Mouse (Mus musculus): ENCODE results near the gene Dbndd2. TPM values are rescaled to one million over a fixed set of nuclear protein-coding genes. Genes with fewer than 3 reads are reported as not detected.
A peak's percentile ranks its signal among the peaks of the same experiment; 100 is the strongest.

The Dbndd2 gene
- polyA plus RNA-seq, 2 experiments = 4.0 to 5.8 TPM

DNA sequence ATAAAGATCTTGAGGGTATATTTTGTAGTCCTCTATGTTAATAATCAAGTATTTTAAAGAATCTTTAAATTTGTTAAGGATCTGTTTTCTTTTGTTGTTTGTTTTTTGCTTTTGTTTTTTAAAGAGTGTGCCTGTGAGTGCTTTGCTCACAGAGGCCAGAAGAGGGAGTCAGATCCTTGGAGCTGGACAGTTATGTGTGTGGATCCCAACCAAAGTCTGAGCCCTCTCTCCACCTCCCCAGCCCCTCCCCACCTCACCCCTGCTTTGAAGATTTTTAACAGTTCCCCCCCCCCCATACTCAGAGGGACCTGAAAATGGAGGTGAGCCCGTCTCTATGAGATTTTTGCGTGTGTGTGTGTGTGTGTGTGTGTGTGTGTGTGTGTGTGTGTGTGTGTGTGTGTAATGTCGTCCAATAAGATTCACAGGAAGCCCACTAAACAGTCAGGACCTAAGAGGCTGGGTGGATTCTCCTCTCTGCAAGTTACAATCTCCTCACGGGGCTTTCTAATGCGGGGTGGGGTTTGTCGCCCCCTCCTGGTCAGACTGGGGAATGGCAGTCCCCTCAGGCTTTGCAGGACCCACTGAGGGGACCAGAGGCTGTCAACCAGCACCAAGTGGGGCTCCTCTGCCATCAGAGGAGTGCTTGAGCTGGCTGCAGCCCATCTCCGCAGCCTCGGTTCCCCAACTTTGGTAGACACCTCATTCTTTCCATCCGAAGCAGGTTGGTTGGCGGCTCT, 31.7 kb downstream of the Dbndd2 start:
- Histone ChIP-seq H3K4me1 (replicated peaks; ENCODE audit: control insufficient read depth in 2 of 2, insufficient read depth in 2 of 2, low read length in 1 of 2) (peaks cover 0 to 5% of the 10 kb centered on the region in 2 experiments; a peak in 2 of 4 replicates), H3K4me2 (ENCODE audit: low read depth) (no peak overlapping the region), H3K36me3 (replicated peaks; ENCODE audit: control insufficient read depth, insufficient read depth, low read depth) (no peaks in the 10 kb centered on the region), H3K27me3 (ENCODE audit: control insufficient read depth, insufficient read depth, low read length) (no peaks in the 10 kb centered on the region), H3K4me3 (ENCODE audit: insufficient read depth in 1 of 2, low read depth in 2 of 2, low read length in 2 of 2) (no peak overlapping the region), H3K9me3 (ENCODE audit: control insufficient read depth, low read length) (no peaks in the 10 kb centered on the region), H3K27ac (no peak overlapping the region), H3K9ac (replicated peaks) (no peak overlapping the region)
- WGBS (ENCODE audit: insufficient replicate concordance) = 27% methylated on average over 9 of the region's 10 CpGs
- DNase-seq (ENCODE audit: low read depth in 3 of 3, low spot score in 3 of 3) (no peak), ATAC-seq (ENCODE audit: insufficient read depth) (no peak)
- TF ChIP-seq EP300 (IDR thresholded peaks at IDR 0.05; ENCODE audit: low read depth) (no peak), CTCF (IDR thresholded peaks at IDR 0.05; ENCODE audit: low read depth) (peak; percentile 94)

DNA sequence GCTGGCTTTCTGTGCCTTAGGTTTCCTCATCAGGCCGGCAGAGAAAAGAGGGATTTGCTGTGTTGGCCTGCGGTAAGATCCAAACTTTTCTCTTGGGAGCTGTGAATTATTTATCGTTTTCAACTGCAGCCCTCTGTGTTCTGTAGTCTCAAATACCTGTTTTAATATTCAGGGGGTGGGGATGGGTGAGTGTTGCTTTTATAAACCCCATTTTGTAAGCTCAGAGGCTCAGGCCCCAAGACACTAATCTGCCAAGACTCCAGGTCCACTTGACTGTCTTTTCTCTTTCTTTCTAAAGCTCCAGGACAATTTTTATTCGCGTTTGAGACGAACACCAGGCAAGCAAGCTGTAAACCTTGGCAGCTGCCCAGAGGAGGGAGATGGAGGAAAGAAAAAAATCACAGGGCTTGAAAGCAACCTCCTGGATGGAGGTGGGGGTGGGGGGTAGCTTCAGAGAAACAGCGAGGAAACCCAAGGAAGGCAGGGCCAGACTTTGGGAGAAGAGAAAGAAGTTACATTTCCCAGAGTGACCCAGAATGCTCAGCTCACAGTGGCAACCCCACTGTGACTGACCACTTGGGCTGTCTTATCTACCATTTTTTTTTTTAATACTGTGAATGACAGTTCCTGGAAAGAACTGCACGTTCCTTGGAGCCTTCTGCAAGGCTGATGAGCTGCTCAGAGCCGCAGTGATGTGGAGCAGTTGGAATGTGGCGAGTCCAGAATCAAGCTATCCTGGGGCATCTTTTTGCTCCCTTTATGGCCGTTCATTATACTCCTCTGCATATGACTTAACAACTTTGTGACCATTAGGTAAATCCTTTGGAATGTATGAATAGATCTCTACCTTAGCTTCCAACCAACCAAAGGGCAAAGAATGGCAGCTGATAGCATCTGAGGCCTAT, 32.6 kb downstream of the Dbndd2 start:
- no peak overlapping the region for H3K9ac ChIP-seq (replicated peaks)
- no peaks in the 10 kb centered on the region; a peak in 1 of 4 replicates for H3K4me1 ChIP-seq (replicated peaks; ENCODE audit: control insufficient read depth in 2 of 2, insufficient read depth in 2 of 2, low read length in 1 of 2)
- TF ChIP-seq CTCF (IDR thresholded peaks at IDR 0.05; ENCODE audit: low read depth) = no peak
- no peak for TF ChIP-seq EP300 (IDR thresholded peaks at IDR 0.05; ENCODE audit: low read depth)
- H3K27me3 ChIP-seq (ENCODE audit: control insufficient read depth, insufficient read depth, low read length) = no peaks in the 10 kb centered on the region
- 41% methylated on average over 11 of the region's 11 CpGs for WGBS (ENCODE audit: insufficient replicate concordance)
- no peak overlapping the region for H3K27ac ChIP-seq
- DNase-seq (ENCODE audit: low read depth in 3 of 3, low spot score in 3 of 3) (no peak), ATAC-seq (ENCODE audit: insufficient read depth) (no peak)
- H3K4me2 ChIP-seq (ENCODE audit: low read depth) = no peak overlapping the region
- no peak overlapping the region for H3K4me3 ChIP-seq (ENCODE audit: insufficient read depth in 1 of 2, low read depth in 2 of 2, low read length in 2 of 2)
- H3K36me3 ChIP-seq (replicated peaks; ENCODE audit: control insufficient read depth, insufficient read depth, low read depth) = no peaks in the 10 kb centered on the region
- no peaks in the 10 kb centered on the region for H3K9me3 ChIP-seq (ENCODE audit: control insufficient read depth, low read length)

DNA sequence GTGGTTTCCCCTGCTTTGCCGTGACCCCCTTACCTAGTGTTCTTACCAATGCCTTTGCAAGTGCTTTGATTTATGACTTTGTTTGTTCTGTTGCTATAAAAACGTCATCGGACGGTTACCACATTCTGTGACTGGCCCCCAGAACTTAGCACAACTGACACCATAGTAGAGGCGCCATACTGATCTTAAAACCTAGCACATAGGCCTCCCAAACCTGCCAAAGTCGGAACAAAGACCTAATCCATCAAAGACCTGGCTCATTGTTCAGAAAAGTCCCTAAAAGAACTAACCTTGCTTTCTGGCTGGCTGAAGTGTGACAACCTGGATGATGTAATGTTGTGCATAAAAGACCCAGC, 33.2 kb downstream of the Dbndd2 start:
- Histone ChIP-seq H3K4me3 (ENCODE audit: insufficient read depth in 1 of 2, low read depth in 2 of 2, low read length in 2 of 2) (no peak overlapping the region), H3K4me1 (replicated peaks; ENCODE audit: control insufficient read depth in 2 of 2, insufficient read depth in 2 of 2, low read length in 1 of 2) (no peaks in the 10 kb centered on the region; a peak in 1 of 4 replicates), H3K4me2 (ENCODE audit: low read depth) (no peak overlapping the region), H3K9ac (replicated peaks) (no peak overlapping the region), H3K36me3 (replicated peaks; ENCODE audit: control insufficient read depth, insufficient read depth, low read depth) (no peaks in the 10 kb centered on the region), H3K27me3 (ENCODE audit: control insufficient read depth, insufficient read depth, low read length) (no peaks in the 10 kb centered on the region), H3K9me3 (ENCODE audit: control insufficient read depth, low read length) (no peaks in the 10 kb centered on the region), H3K27ac (no peak overlapping the region)
- DNase-seq (ENCODE audit: low read depth in 3 of 3, low spot score in 3 of 3) = no peak
- ATAC-seq (ENCODE audit: insufficient read depth) = no peak
- no peak for TF ChIP-seq CTCF (IDR thresholded peaks at IDR 0.05; ENCODE audit: low read depth)
- no peak for TF ChIP-seq EP300 (IDR thresholded peaks at IDR 0.05; ENCODE audit: low read depth)
- 36% methylated on average over 6 of the region's 6 CpGs for WGBS (ENCODE audit: insufficient replicate concordance)

DNA sequence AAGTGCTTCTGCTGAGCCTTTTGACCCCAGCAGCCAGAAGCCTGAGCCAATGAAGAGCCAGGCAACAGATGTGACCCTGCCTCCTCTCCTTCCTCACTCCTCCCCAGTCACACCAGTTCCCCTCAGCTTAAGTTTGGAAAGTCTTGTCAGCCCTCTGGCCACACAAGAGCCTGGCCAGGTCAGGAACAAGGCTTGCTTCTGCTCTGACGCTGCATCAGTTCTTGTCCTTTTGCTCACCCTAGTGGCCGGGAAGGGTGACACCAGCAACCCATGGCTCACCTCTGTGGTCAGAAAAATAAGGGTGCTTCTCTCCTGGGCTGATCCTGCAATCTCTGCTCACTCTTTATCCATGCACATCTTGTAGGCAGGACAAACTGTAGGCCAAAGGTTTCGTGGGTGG, 34.9 kb downstream of the Dbndd2 start:
- ATAC-seq (ENCODE audit: insufficient read depth) (0 out of 2 replicates have a peak, but pooled peaks have one; percentile 21), DNase-seq (ENCODE audit: low read depth in 3 of 3, low spot score in 3 of 3) (no peak)
- Histone ChIP-seq H3K4me3 (ENCODE audit: insufficient read depth in 1 of 2, low read depth in 2 of 2, low read length in 2 of 2) (no peak overlapping the region), H3K4me2 (ENCODE audit: low read depth) (no peak overlapping the region), H3K27me3 (ENCODE audit: control insufficient read depth, insufficient read depth, low read length) (no peaks in the 10 kb centered on the region), H3K9me3 (ENCODE audit: control insufficient read depth, low read length) (no peaks in the 10 kb centered on the region), H3K36me3 (replicated peaks; ENCODE audit: control insufficient read depth, insufficient read depth, low read depth) (no peaks in the 10 kb centered on the region), H3K4me1 (replicated peaks; ENCODE audit: control insufficient read depth in 2 of 2, insufficient read depth in 2 of 2, low read length in 1 of 2) (no peaks in the 10 kb centered on the region; a peak in 1 of 4 replicates), H3K27ac (no peak overlapping the region), H3K9ac (replicated peaks) (no peak overlapping the region)
- TF ChIP-seq CTCF (IDR thresholded peaks at IDR 0.05; ENCODE audit: low read depth) (peak; percentile 78), EP300 (IDR thresholded peaks at IDR 0.05; ENCODE audit: low read depth) (no peak)
- WGBS (ENCODE audit: insufficient replicate concordance) = 7% methylated on average over 3 of the region's 3 CpGs

DNA sequence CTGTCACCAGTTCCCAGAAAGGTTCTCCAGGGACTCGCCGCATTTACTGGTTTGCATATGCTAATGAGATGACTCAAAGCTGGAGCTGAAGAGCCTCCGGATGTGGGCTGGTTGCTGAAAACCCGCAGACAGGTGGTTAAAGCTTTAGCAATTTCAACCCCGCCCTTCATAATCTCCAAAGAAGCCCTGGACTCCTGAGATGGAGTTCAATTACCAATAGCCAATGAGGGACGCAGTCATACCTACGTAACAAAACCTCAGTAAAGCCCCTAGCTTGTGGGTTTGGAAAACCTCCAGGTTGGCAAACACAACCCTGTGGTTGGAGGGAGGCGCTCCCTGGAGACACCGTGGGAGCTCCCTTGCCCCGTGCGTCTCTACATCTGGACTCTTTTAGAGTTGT, 35.9 kb downstream of the Dbndd2 start:
- Histone ChIP-seq H3K27ac (no peak overlapping the region), H3K4me1 (replicated peaks; ENCODE audit: control insufficient read depth in 2 of 2, insufficient read depth in 2 of 2, low read length in 1 of 2) (no peaks in the 10 kb centered on the region; a peak in 1 of 4 replicates), H3K9ac (replicated peaks) (no peak overlapping the region), H3K4me3 (ENCODE audit: insufficient read depth in 1 of 2, low read depth in 2 of 2, low read length in 2 of 2) (no peak overlapping the region), H3K4me2 (ENCODE audit: low read depth) (no peak overlapping the region), H3K27me3 (ENCODE audit: control insufficient read depth, insufficient read depth, low read length) (no peaks in the 10 kb centered on the region), H3K36me3 (replicated peaks; ENCODE audit: control insufficient read depth, insufficient read depth, low read depth) (no peaks in the 10 kb centered on the region), H3K9me3 (ENCODE audit: control insufficient read depth, low read length) (no peaks in the 10 kb centered on the region)
- ATAC-seq (ENCODE audit: insufficient read depth) (no peak), DNase-seq (ENCODE audit: low read depth in 3 of 3, low spot score in 3 of 3) (peak in 1 of 3 experiments; percentile 33)
- no peak for TF ChIP-seq EP300 (IDR thresholded peaks at IDR 0.05; ENCODE audit: low read depth)
- TF ChIP-seq CTCF (IDR thresholded peaks at IDR 0.05; ENCODE audit: low read depth) = no peak
- 3% methylated on average over 11 of the region's 11 CpGs for WGBS (ENCODE audit: insufficient replicate concordance)

Measured in liver, embryonic 14.5 days (tissue).